Mouse (Mus musculus): ENCODE measurements at regions not wholly inside any gene's neighbourhood (a gene's known extent, or its start where the extent isn't known, plus 50 kb on each side); places are given as distances from the start of the nearest gene placed in this dataset.

GRCm38 (mm10) chr7:98768460-98768859 lies 65.6 kb downstream of the Thap12 start:
- no peak for DNase-seq (ENCODE audit: low read depth, low spot score)

- no peak for DNase-seq (ENCODE audit: low read depth, low spot score)
Measured at GRCm38 (mm10) chr7:98769111-98769734, 65.7 kb upstream of the Wnt11 start.

- DNase-seq (ENCODE audit: low read depth, low spot score), result no peak
Measured at GRCm38 (mm10) chr7:98770257-98770890, 64.5 kb upstream of the Wnt11 start.

GRCm38 (mm10) chr7:98771134-98771775 lies 63.7 kb upstream of the Wnt11 start:
- no peak for DNase-seq (ENCODE audit: low read depth, low spot score)

GRCm38 (mm10) chr7:98774597-98774996 lies 60.3 kb upstream of the Wnt11 start:
- no peak for DNase-seq (ENCODE audit: low read depth, low spot score)

GRCm38 (mm10) chr7:98775031-98775430 lies 59.9 kb upstream of the Wnt11 start:
- no peak for DNase-seq (ENCODE audit: low read depth, low spot score)

GRCm38 (mm10) chr7:98777304-98777849 lies 57.5 kb upstream of the Wnt11 start:
- no peak for DNase-seq (ENCODE audit: low read depth, low spot score)

GRCm38 (mm10) chr7:98778929-98779328 lies 56.0 kb upstream of the Wnt11 start:
- peak; percentile 20 for DNase-seq (ENCODE audit: low read depth, low spot score)

GRCm38 (mm10) chr7:98783521-98783920 lies 51.4 kb upstream of the Wnt11 start:
- DNase-seq (ENCODE audit: low read depth, low spot score), result no peak

- DNase-seq (ENCODE audit: low read depth, low spot score), result no peak
Measured at GRCm38 (mm10) chr7:98783954-98784353, 51.0 kb upstream of the Wnt11 start.

- no peak for DNase-seq (ENCODE audit: low read depth, low spot score)
Measured at GRCm38 (mm10) chr7:98784369-98784931, 50.5 kb upstream of the Wnt11 start.

Data from c-Kit-negative CD71-positive TER-119-positive erythroid progenitor cells, embryonic 14.5 days (primary cell).